Mouse (Mus musculus) fat pad, adult 2 months (tissue): ENCODE results near the gene Tmem8.
A peak's percentile ranks its signal among the peaks of the same experiment; 100 is the strongest.
"Not testable (repeated sequence)": the region's sequence is repeated elsewhere in the genome, so short reads cannot be mapped to it uniquely, and the experiment has no call there.

Experiments
- DNase-seq: peaks from one replicate; pipeline ENCODE4 v3.0.0-alpha.2; 2011; ENCODE audit warnings: low read depth, low spot score; ENCODE audit errors: extremely low read depth

Gene Tmem8

DNA sequence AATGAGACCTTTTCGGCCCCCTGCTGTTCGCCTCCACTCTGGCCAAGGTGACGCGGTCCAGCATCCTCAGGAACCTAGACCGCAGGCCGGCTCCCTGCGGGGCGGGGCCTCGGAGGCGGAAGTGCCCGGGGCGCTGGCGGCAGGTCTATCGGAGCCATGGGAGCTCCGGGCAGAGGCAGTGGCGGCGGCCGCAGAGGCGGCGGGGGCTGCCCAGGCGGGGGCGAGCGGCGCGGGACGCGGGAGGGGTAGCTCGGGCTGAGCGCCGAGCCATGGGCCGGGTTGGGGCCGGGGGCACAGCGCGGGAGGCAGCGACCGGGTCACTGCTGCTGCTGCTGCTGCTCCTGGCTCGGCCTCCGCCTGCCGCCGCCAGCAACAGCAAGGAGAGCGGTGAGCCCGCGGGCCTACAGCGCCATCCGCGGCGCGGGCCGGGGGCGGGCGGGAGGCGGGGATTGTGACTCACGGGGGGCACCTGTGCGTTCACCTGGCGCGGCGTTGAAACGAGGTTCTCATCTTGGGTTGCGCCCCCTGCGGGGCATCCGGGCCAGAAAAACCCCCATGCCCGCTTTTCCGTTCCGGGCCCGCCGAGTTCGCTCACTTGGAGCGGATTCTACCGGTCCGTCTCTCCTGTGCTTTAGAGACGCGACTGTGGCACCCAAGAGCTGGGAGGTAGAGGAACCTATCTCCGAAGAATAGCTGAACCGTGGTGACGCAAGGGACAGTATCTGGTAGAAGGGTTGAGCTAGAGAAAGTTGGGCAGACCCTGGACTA, at the start of gene Tmem8:
Gene Tmem8, plus strand, starts transcription at position 119 of the 768 bp plus-strand sequence.
- DNase-seq, result no peak

- no peak for DNase-seq
Measured at GRCm38 (mm10) chr17:26064916-26065315, 48.2 kb upstream of the Tmem8 start.

DNA sequence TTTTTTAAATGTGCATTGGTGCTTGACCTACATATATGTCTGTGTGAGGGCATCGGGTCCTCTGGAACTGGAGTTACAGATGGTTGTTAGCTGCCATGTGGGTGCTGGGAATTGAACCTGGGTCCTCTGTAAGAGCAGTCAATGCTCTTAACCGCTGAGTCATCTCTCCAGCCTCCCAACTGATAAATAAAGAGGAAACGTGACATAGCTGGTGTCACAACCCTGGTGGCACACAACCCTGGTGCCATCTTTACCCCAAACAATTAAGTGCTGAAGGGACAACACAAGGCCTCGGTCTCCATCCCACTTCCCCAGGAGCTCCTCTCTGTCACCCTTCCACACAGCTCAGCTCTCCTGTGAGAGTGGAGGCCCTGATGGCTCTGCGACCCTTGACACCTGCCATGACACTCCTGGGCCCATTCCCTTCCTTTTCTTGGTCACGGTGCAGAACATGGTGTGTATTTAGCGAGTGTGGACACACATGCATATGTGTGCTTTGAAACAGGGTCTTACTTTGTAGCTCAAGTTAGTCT, 46.5 kb upstream of the Tmem8 start:
- DNase-seq, result no peak

- no peak for DNase-seq
Measured at GRCm38 (mm10) chr17:26068024-26068830, 44.9 kb upstream of the Tmem8 start.

- no peak for DNase-seq
Measured at GRCm38 (mm10) chr17:26068831-26069739, 44.0 kb upstream of the Tmem8 start, which contains the start of gene Rab11fip3. Gene Rab11fip3 (minus strand): TSS chr17:26069555.

GRCm38 (mm10) chr17:26070136-26070535, 43.0 kb upstream of the Tmem8 start:
- DNase-seq, result peak; percentile 31

GRCm38 (mm10) chr17:26075246-26075645, 37.9 kb upstream of the Tmem8 start:
- DNase-seq, result no peak

GRCm38 (mm10) chr17:26078851-26079250, 34.2 kb upstream of the Tmem8 start:
- DNase-seq, result no peak

DNA sequence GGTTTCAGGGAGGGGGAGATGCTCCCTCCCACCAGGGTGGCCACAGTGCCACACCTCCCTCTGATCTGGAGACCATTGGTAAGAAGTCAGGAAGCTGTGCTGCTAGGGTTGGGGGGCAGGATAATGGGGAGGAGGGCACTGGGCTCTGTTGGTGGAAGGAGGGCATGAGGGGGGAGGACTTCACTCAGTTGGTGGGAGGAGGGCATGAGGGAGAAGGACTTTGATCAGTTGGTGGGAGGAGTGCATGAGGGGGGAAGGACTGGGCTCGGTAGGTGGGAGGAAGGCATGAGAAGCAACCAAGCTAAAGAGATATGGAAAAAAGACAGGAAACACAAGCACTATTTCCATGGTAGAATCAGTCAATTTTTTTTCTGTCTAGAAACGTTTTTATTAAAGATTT, 32.2 kb upstream of the Tmem8 start:
- DNase-seq, result no peak

DNA sequence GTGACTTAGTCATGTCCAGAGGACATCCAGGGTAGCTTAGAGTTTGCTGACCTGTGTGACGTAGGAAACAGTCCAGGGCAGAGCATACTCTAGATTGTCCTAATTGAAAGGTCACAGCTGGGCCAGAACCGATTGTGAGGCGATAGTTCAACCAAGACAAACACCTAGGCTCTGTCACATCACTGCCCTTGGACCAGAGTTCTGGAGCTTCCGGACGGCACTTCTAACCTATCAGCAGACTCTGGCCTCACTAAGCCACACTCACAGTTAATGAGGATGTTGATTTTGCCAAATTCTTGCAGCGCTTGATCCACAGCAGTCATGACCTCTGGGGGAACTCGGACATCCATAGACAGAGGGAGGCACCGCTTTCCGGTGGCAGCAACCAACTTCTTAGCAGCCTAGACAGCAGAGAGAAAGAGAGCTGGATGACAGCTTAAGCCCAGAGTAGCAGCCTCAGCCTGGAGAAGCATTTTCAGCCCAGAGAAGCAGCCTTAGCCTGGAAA, 26.0 kb upstream of the Tmem8 start:
- DNase-seq, result no peak

DNA sequence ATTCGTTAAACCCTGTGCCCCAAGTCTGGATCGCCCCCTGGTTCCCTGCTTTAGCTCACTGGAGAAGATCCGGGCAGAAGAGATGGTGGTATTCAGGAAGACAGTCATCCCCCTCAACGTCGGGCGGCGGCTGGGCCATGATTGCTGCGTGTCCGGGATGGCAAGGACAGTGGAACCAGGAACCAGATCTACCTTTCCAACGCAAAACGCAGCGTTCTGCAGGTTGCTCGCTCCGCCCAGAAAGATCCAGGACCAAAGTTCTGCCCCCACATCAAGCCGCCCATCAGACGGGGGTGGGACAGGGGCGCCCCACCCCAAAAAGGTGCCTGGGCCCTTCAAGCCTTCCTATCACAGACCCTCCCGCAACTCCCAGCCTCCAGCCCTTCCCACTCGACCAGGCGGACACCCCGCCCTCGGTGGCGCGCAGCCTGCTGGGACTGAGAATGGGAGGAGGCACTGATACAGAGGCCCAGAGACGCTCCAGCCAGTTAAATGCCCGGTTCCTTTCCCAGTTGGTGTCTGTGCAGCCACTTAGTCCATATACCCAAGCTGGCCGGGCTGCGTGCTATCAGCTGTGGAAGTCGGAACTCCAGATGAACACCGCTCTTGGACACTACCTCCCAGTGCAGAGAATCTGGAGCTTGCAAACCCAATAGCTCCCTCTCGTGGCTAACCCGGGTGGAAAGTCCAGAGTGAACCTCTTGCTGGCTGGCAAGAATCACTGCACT, 23.0 kb upstream of the Tmem8 start, which contains the start of gene Decr2:
Gene Decr2, minus strand, starts transcription at position 433 of the 728 bp plus-strand sequence.
- peak; percentile 50 for DNase-seq

DNA sequence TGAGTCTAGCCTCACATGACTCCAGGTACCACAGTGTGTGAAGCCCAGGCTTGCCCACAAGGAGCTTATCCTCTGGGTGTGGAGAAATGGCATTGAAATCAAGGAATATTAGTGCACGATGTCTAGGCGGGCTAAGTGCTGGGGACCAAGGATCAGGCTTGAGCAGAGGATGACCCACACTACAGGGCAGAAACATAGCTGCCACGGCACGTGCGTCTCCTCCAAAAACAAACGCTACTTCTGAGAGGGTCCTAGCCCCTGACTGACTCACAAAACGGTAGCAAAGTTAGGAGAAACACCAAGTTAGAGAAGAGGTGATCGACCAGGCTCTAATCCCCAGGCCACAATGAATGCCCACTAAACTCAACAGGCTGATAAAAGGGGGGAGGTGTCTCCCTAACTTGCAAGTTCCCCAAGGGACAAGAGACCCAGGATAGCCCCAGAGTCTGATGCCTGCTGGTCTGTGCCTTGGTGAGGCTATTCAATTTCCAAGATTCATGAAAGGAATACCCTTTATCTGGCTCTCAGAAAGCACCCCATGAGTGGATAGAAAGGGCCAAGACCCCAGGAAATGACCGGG, 18.5 kb upstream of the Tmem8 start:
- no peak for DNase-seq

GRCm38 (mm10) chr17:26095121-26095740, 17.9 kb upstream of the Tmem8 start, which contains the start of gene Nme4:
Gene Nme4 (minus strand): TSS chr17:26095602.
- DNase-seq, result no peak

GRCm38 (mm10) chr17:26098461-26098860, 14.6 kb upstream of the Tmem8 start:
- no peak for DNase-seq

DNA sequence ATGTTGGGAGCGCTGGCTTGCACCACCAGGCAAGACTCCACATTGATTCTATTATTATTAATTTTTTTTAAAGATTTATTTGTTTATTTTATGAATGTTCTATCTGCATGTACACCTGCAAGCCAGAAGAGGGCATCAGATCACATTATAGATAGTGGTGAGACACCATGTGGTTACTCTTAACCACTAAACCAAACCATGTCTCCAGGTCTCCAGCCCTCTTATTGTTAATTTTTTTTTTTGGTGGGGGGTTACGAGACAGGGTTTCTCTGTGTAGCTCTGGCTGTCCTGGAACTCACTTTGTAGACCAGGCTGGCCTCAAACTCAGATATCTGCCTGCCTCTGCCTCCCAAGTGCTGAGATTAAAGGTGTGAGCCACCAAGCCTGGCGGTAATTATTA, 13.8 kb upstream of the Tmem8 start:
- not testable (repeated sequence) for DNase-seq

DNA sequence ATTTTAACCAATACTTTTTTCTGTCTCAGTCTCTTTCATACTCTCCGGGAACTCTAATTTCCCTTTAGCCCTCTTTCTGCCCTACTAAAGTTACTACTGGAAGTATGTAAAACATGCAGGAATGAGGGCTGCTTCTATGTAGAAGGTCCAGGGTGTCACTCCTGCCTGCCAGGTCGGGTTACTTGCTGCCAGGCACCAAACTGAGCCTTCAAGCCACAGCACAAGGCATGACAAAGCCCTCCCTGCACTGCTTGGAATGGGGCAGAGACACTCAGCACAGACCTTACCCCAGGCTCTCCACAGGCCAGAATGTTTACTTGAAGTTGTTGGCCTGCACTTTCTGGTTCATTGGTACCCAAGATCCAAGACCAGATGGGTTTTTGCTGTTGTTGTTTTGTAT, 12.9 kb upstream of the Tmem8 start:
- no peak for DNase-seq

DNA sequence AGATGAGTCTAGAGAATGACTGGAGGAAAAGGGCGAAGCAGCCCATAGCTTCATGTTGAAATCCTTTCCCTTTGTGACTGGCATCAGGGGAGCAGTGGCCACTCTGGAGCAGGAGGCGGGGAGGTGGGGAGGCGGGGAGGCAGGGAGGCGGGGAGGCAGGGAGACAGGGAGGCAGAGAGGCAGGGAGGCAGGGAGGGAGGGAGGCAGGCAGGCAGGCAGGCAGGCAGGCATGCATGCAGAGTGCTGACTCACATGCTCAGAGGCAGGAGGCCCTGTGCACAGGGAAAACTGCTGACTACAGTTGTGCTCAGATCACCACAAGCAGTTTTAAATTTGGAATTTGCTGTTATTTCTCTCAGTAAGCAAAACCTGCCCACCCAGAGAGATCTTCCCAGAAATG, 11.6 kb upstream of the Tmem8 start:
- no peak for DNase-seq

DNA sequence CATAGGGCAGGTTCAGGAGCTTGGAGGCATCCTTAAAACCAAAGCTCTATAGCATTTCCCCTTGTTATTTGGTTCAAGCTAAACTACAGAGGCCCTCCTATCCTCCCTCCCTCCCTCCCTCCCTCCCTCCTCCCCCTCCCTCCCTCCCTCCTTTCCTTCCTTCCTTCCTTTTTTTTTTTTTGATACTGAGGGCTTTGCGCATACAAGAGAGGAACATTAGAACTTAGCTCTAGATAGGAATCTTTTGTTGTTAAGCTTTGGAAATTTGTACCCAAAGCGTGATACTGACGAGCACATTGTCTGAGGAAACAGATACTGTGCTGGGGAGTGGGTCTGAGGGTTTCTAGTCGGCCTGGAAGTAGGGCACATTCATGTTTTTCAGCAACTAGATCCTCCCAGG, 7.5 kb upstream of the Tmem8 start:
- DNase-seq, result no peak

GRCm38 (mm10) chr17:26110156-26110555, 2.9 kb upstream of the Tmem8 start:
- no peak for DNase-seq
